16 mouse cellular contexts compared by ENCODE assay signal in genomic region chr10:83979930-83980329, GRCm38 (mm10).
"Had no signal": no experiment of that assay in that cellular context is flagged by ENCODE, and none has a peak within 500 bp of the region (broad histone marks: within the 10 kb centered on the region; RNA-seq: fewer than 3 reads in every experiment).

No protein-coding gene starts in this region.

- H3K36me3 ChIP-seq: kidney, embryonic 15.5 days; liver, embryonic 13.5 days; midbrain, embryonic 10.5 days; midbrain, embryonic 13.5 days had no signal

- DNase-seq: kidney, adult 8-10 months; kidney, postnatal 10 days; kidney, postnatal 36 days; layer of hippocampus, postnatal 36 days; liver, embryonic 13.5 days; lung, adult 2 months; lung, postnatal 14 days; lung, postnatal 4 days; thymus, adult 18-20 months; thymus, postnatal 14 days; thymus, postnatal 4 days had no signal

- H3K27ac ChIP-seq: kidney, embryonic 15.5 days; left cerebral cortex, adult 2 months; liver, embryonic 13.5 days; midbrain, embryonic 10.5 days; midbrain, embryonic 13.5 days had no signal

- H3K9me3 ChIP-seq: kidney, embryonic 15.5 days; liver, embryonic 13.5 days; midbrain, embryonic 10.5 days; midbrain, embryonic 13.5 days had no signal

- ATAC-seq: midbrain, embryonic 13.5 days; midbrain, embryonic 16.5 days had no signal

- H3K4me3 ChIP-seq: kidney, embryonic 15.5 days; left cerebral cortex, adult 2 months; liver, embryonic 13.5 days; midbrain, embryonic 10.5 days; midbrain, embryonic 13.5 days had no signal

- H3K4me1 ChIP-seq: liver, embryonic 13.5 days had no signal

- H3K9ac ChIP-seq: kidney, embryonic 15.5 days; liver, embryonic 13.5 days; midbrain, embryonic 13.5 days had no signal

- H3K27me3 ChIP-seq: kidney, embryonic 15.5 days; midbrain, embryonic 13.5 days had no signal
